Mouse (Mus musculus): ENCODE results near the gene Hmcn2.

Hmcn2 gene

GRCm38 (mm10) chr2:31484187-31484586 is 170.0 kb downstream of the Hmcn2 start:
- DNase-seq, result peak; percentile 73 to 83

GRCm38 (mm10) chr2:31489166-31489565 is 175.0 kb downstream of the Hmcn2 start:
- DNase-seq, result no peak

- DNase-seq, result no peak
These were observed 176.3 kb downstream of the Hmcn2 start for GRCm38 (mm10) chr2:31490556-31490955.

- DNase-seq, result no peak
These were observed 178.1 kb downstream of the Hmcn2 start for GRCm38 (mm10) chr2:31492308-31492707.

GRCm38 (mm10) chr2:31493243-31493642 is 179.0 kb downstream of the Hmcn2 start:
- no peak for DNase-seq

GRCm38 (mm10) chr2:31494315-31494714 is 180.1 kb downstream of the Hmcn2 start:
- no peak for DNase-seq

GRCm38 (mm10) chr2:31495046-31495476 is 180.8 kb downstream of the Hmcn2 start:
- DNase-seq, result no peak

- no peak for DNase-seq
These were observed 181.9 kb downstream of the Hmcn2 start for GRCm38 (mm10) chr2:31496141-31496540.

- no peak for DNase-seq
These were observed 182.9 kb downstream of the Hmcn2 start for GRCm38 (mm10) chr2:31497113-31497512.

GRCm38 (mm10) chr2:31497635-31498034 is 183.4 kb downstream of the Hmcn2 start:
- DNase-seq, result no peak

GRCm38 (mm10) chr2:31499327-31500291 is 185.4 kb downstream of the Hmcn2 start:
- no peak for DNase-seq

- DNase-seq, result no peak
These were observed 186.3 kb downstream of the Hmcn2 start for GRCm38 (mm10) chr2:31500292-31501204.

- no peak for DNase-seq
These were observed 187.4 kb downstream of the Hmcn2 start for GRCm38 (mm10) chr2:31501448-31502130.

- DNase-seq, result no peak
These were observed 188.7 kb downstream of the Hmcn2 start for GRCm38 (mm10) chr2:31502616-31503522.

- DNase-seq, result no peak
These were observed 191.3 kb downstream of the Hmcn2 start for GRCm38 (mm10) chr2:31505472-31505871.

GRCm38 (mm10) chr2:31508851-31509250 is 194.6 kb downstream of the Hmcn2 start:
- DNase-seq, result no peak

All from lung, postnatal 4 days (tissue).